Mouse (Mus musculus) embryonic fibroblast, embryonic 13.5 days (primary cell): ENCODE results near the gene Lurap1l. TPM values are rescaled to one million over a fixed set of nuclear protein-coding genes. Genes with fewer than 3 reads are reported as not detected.
"Not testable (repeated sequence)": the region's sequence is repeated elsewhere in the genome, so short reads cannot be mapped to it uniquely, and the experiment has no call there.

Experiments used
- H3K27ac ChIP-seq: 2 replicates; pipeline ENCODE4 v1.5.1; 2012; ENCODE audit warnings: low read length, control low read depth, inconsistent platforms; ENCODE audit not compliant: insufficient read depth
- H3K4me1 ChIP-seq: 2 replicates; pipeline ENCODE4 v1.6.1; 2011; ENCODE audit warnings: low read length; ENCODE audit not compliant: control insufficient read depth, insufficient read depth
- H3K4me3 ChIP-seq: 2 replicates; pipeline ENCODE4 v1.5.1; 2011; ENCODE audit warnings: mild to moderate bottlenecking, control low read depth, low read length; ENCODE audit not compliant: insufficient read depth
- CTCF ChIP-seq: IDR thresholded peaks from 2 replicates; pipeline ENCODE4 v1.5.1; 2011; ENCODE audit warnings: mild to moderate bottlenecking, control low read depth, low read length, moderate library complexity, borderline replicate concordance; ENCODE audit not compliant: insufficient read depth
- POLR2A ChIP-seq: IDR thresholded peaks from 2 replicates; pipeline ENCODE4 v1.6.1; 2011; ENCODE audit warnings: low read depth, mild to moderate bottlenecking, control low read depth, low read length, moderate library complexity
- polyA plus RNA-seq: library from polyadenylated mRNA; stranded (reverse); fragments of >200 nt; gene quantifications from 2 replicates; pipeline ENCODE4 v1.2.4, GENCODE M21; 2011; ENCODE audit warnings: low read depth; ENCODE audit not compliant: missing spikeins, insufficient read length

The Lurap1l gene
- polyA plus RNA-seq, 1 experiment = 92.6 TPM

DNA sequence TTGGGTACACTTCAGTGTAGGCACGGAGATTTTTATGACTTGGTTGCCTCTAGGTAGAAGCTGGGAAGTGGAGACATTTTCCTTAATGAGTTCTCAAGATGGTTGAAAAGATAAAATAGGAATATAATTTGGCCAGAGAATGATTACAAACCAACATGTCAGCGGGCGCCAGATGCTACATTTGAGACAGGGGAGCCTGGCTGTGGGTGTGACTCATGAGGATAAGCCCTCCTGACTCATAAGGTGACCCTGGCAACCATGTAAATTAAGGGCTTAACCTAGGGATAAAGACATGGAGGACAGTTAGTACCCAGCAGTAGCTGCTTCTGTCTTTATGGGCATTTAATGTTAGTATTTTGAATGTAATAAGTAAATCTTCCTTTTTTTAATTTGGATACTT is 6.2 kb downstream of the Lurap1l start:
- Histone ChIP-seq H3K4me1 (peaks cover 17% of the 10 kb centered on the region), H3K4me3 (no peak overlapping the region), H3K27ac (no peak overlapping the region)
- TF ChIP-seq CTCF (no peak), POLR2A (no peak)

DNA sequence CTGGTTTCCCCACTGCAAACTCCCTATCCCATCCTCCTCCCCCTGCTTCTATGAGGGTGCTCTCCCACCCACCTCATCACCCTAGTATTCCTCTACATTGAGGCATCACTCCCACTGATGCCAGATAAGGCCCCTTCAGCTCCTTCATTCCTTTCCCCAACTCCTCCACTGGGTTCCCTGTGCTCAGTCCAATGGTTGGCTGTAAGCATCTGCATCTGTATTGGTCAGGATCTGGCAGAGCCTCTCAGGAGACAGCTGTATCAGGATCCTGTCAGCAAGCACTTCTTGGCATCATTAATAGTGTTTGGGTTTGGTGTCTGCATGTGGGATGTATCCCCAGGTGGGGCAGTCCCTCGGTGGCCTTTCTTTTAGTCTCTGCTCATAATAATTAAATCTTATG is 6.7 kb downstream of the Lurap1l start:
- not testable (repeated sequence) for H3K27ac ChIP-seq
- peaks cover 17% of the 10 kb centered on the region for H3K4me1 ChIP-seq

DNA sequence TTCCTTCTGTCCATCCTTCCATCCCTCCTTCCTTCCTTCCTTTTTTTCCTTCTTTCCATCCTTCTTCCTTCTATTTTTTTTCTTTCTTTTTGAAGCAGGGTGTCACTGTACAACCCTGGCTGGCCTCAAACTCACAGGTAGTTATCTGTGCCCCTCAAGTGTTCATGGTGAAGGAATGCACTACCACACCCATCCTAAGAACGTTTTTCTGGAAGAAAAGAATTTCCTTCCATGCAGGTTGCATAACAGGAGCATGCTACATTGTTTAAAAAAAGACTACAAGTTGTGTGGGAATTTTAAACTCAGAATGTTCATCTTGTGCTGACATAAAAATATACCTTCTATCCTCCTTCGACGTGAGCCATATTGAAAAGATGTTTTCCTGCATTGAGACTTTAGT is 7.4 kb downstream of the Lurap1l start:
- TF ChIP-seq CTCF (no peak), POLR2A (no peak)
- H3K4me3 ChIP-seq = no peak overlapping the region
- peaks cover 17% of the 10 kb centered on the region for H3K4me1 ChIP-seq
- peak overlapping the region; percentile 56 for H3K27ac ChIP-seq

More for the DNA sequence above, 6.7 kb downstream of the Lurap1l start:
- not testable (repeated sequence) for H3K4me3 ChIP-seq

DNA sequence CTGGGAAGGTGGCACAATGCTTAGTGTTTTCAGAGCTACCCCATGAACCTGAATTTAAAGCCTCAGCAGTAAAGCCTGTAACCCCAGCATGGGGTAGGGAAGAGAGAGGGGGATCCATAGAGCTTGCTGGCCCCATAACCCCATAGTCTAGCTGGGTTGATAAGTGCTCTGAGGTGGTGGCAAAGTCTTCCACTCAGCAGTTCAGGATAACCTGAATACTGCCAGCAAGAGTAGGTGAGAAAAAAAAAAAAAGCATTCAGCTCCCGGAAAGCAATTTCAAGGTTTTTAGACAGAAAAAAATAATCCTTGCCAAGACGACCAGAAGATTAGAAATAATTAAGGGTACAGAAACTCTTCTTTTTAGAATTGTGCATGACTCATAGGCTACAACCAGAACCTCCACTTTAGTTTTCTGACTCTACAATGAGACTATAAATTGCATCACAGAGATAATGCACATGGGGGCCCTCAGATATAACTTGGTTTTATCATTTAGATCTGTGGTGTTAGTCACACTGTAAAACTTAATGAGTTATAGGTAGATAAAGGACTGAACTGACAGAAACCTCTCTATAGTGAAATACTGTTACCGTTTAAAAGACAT is 8.2 kb downstream of the Lurap1l start:
- Histone ChIP-seq H3K27ac (peak overlapping the region; percentile 41), H3K4me1 (peaks cover 17% of the 10 kb centered on the region)
- TF ChIP-seq POLR2A (no peak), CTCF (no peak)

DNA sequence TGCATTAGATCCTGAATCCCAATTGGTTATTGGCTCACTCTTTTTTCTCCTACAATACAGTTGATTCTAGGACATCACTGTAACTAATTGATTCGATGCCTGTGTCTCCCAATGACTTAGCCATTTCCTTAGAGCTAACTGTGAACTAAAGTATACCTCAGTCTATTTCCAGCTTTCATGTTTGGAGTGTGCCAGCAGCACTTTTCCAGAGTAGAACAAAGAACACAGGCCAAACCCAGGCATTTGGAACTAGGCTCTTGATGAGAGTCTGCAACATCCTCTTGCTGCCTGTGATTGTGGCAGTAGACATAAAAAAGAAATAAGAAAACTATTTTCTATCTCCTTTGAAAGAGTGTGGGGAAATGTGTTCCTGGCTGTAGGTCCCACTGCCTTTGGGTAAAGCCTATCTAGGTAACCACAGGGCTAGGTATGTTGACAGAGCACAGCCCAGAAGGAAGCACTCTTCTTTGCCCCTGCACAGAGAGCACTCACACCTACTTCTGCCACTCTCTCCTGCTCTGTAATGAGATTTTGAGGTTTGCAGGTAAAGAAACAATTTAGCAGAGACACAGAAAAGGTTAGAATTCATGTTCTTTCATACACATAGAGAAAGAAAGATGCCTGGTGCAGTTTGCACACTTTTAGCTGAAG is 8.9 kb downstream of the Lurap1l start:
- Histone ChIP-seq H3K4me3 (no peak overlapping the region), H3K27ac (0 out of 2 replicates have a peak overlapping the region, but pooled peaks have one; percentile 19), H3K4me1 (peaks cover 15% of the 10 kb centered on the region)
- TF ChIP-seq POLR2A = no peak
- TF ChIP-seq CTCF = no peak

More for the DNA sequence above, 8.2 kb downstream of the Lurap1l start:
- no peak overlapping the region for H3K4me3 ChIP-seq

DNA sequence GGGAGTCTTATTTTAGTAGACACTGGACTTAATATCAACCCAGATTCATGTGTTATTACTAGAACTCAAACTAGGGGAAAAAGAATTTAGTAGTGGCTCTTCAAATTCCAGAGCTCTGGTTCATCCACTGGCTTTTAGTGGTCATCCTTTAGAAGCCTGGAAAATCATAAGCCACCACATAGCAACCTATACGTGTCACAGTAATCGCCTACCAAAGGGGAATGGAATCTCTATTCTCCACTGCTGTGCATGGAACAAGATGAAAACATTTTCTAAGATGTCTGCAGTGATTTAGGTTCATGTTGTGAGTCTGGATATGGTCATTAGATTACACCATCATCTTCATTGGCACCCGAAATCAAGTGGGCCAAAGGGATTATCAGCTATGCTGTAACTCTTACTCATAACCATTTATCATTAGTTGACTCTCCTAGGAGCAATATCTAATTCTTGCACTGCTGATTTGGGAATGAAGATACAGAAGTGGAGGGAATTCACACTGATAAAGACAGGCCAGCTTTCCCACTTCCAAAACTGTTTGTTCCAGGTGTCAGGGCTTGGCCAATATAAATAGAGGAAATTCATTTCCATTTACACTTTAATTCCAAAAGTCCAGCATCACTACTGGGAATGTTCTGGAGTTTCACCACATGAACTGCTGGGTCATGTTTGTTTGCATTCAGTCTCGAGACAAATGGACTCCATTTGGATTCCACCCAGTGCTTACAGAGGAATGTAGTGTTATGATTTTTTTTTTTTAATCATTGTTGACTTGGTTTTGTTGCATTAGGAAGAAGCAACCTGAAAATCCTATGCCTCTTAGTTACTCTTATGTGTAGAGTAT is 11.4 kb downstream of the Lurap1l start:
- TF ChIP-seq CTCF (no peak), POLR2A (no peak)
- no peak overlapping the region for H3K4me3 ChIP-seq
- peaks cover 17% of the 10 kb centered on the region for H3K4me1 ChIP-seq
- H3K27ac ChIP-seq = peak overlapping the region; percentile 88

DNA sequence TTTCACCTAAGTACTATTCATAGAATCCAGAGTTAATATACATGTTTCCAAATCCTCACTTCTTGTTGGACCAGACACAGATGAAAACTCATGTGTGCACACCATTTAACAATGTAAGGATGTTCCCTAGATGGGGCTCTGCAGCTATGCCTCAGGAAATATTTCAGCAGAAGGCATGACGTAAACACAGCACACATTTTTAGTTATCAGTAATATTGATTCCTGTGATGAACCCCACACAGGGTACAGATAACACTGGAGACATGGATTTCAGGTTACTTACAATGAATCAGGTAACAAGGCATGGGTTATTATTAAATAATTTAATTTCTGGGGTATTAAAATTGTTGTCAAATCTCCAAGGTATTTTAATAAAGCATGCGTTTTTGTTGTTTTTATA is 12.2 kb downstream of the Lurap1l start:
- Histone ChIP-seq H3K27ac (no peak overlapping the region), H3K4me3 (no peak overlapping the region), H3K4me1 (peaks cover 14% of the 10 kb centered on the region)
- TF ChIP-seq CTCF (no peak), POLR2A (no peak)

DNA sequence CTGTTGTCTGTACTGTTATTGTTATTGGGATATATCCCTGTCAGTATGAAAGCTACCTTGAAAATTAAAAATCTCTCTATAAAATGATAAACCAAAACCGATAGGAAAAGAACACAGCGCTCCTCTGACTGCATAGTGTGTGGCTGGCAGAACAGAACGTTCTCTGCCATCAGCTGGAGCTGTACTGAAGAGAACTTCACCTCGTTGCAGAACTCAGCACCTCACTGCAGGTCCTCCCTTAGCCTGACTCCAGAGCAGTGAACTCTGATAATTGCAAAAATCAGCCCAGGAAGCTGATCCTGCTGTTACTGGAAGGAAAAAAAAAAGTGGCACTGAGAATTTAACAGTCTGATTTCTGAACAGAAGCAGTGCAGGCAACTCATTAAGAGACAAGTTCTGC is 14.4 kb downstream of the Lurap1l start:
- TF ChIP-seq POLR2A = no peak
- no peak for TF ChIP-seq CTCF
- peaks cover 4% of the 10 kb centered on the region; the same call in 1 of the 2 replicates for H3K4me1 ChIP-seq
- no peak overlapping the region for H3K27ac ChIP-seq
- no peak overlapping the region for H3K4me3 ChIP-seq

DNA sequence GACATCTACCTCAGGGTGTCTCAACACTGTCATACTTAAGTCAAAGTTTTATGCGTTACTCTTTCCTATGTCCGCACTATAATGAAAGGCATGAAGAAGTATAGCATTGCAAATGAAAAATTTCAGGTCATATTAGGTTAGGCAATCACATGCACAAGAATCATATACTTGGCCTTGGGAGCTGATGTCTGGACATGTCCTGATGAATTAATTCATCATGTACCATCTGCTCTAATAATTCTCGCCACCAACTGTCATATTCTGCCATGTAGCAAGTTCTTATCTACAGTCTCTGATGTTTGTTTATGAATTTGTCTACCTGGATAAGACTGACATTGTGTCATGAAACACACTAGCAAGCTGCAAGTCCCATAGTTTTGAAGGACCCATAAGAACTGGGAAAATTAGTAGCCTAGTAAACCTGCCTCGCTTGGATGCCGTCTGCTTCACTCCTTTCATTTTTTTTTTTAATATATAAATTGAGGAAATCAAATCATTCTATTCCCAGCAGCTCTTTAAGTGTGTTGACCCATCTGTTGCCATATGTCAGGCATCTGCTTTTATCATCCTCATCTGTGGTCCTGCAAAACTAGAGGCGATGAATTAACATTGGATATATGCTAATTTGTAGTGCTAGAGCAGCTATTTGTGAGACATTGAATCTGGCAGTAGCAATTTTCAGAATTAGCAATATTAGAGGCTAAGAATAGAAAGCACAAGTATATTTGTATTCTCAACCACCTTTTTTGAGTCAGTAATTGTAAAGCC is 15.5 kb downstream of the Lurap1l start:
- Histone ChIP-seq H3K4me3 (no peak overlapping the region), H3K27ac (no peak overlapping the region), H3K4me1 (peaks cover 4% of the 10 kb centered on the region; the same call in 1 of the 2 replicates)
- TF ChIP-seq POLR2A = no peak
- TF ChIP-seq CTCF = no peak

DNA sequence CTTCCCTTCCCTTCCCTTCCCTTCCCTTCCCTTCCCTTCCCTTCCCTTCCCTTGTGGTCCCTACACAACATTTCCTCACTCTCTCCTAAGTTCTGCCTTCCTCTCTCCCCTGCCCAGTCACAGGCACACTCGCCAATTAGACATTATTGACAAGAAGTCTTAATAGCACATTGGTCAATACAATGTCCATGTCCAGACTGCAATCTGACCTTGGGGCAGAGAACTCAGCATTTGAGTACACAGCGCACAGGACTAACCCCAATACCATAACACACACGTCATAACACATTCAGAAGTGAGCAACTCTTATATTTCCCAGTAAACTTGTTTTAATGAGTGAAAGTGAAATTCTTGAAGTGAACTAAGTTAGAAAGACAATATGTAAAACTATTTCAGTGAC is 24.3 kb downstream of the Lurap1l start:
- H3K4me3 ChIP-seq = no peak overlapping the region
- H3K4me1 ChIP-seq = peaks cover 2% of the 10 kb centered on the region; the same call in 1 of the 2 replicates
- no peak overlapping the region for H3K27ac ChIP-seq
- no peak for TF ChIP-seq POLR2A
- TF ChIP-seq CTCF = no peak
